Mouse (Mus musculus) layer of hippocampus, adult 11-12 months (tissue): ENCODE data around the gene Usp54.

Source experiments
- DNase-seq: peaks from one replicate; pipeline ENCODE4 v3.0.0; 2022; ENCODE audit warnings: low spot score

Usp54 gene

GRCm38 (mm10) chr14:20499982-20500381, 140.9 kb downstream of the Usp54 start:
- DNase-seq: no peak
